Mouse (Mus musculus): Measurements from ENCODE around the gene Ulk4. TPM values are rescaled to one million over a fixed set of nuclear protein-coding genes. Genes with fewer than 3 reads are reported as not detected.
A peak's percentile ranks its signal among the peaks of the same experiment; 100 is the strongest.

Ulk4 gene
- polyA plus RNA-seq, 1 experiment from 2014 or later: 122 TPM

- ATAC-seq (no peak), DNase-seq (ENCODE audit: low spot score) (no peak)
- 39% methylated on average over 3 of the region's 3 CpGs for WGBS
- Histone ChIP-seq H3K27ac (ENCODE audit: low read length) (no peak overlapping the region), H3K9me3 (ENCODE audit: low read length) (no peaks in the 10 kb centered on the region), H3K4me2 (replicated peaks; ENCODE audit: low read depth, low read length) (no peak overlapping the region), H3K9ac (replicated peaks; ENCODE audit: low read depth) (no peak overlapping the region), H3K4me1 (ENCODE audit: insufficient read depth, low read depth, low read length) (no peaks in the 10 kb centered on the region), H3K27me3 (replicated peaks; ENCODE audit: insufficient read depth, low read length) (no peaks in the 10 kb centered on the region), H3K4me3 (ENCODE audit: low read depth, low read length) (no peak overlapping the region), H3K36me3 (ENCODE audit: insufficient read depth, low read length) (peaks cover 68% of the 10 kb centered on the region)
- TF ChIP-seq CTCF (IDR thresholded peaks at IDR 0.05) (no peak), EP300 (IDR thresholded peaks at IDR 0.05) (no peak)
Measured at GRCm38 (mm10) chr9:120961466-120961865, 315.5 kb downstream of the Ulk4 start.

GRCm38 (mm10) chr9:120960611-120961010, 316.4 kb downstream of the Ulk4 start:
- H3K27me3 ChIP-seq (replicated peaks; ENCODE audit: insufficient read depth, low read length): no peaks in the 10 kb centered on the region

GRCm38 (mm10) chr9:120959225-120959624, 317.8 kb downstream of the Ulk4 start:
- TF ChIP-seq CTCF (IDR thresholded peaks at IDR 0.05) (no peak), EP300 (IDR thresholded peaks at IDR 0.05) (no peak)
- H3K27ac ChIP-seq (ENCODE audit: low read length): no peak overlapping the region
- 82% methylated on average over 4 of the region's 4 CpGs for WGBS
- no peak overlapping the region for H3K4me2 ChIP-seq (replicated peaks; ENCODE audit: low read depth, low read length)
- no peaks in the 10 kb centered on the region for H3K4me1 ChIP-seq (ENCODE audit: insufficient read depth, low read depth, low read length)
- no peak overlapping the region for H3K9ac ChIP-seq (replicated peaks; ENCODE audit: low read depth)
- H3K9me3 ChIP-seq (ENCODE audit: low read length): no peaks in the 10 kb centered on the region
- no peak for DNase-seq (ENCODE audit: low spot score)
- H3K36me3 ChIP-seq (ENCODE audit: insufficient read depth, low read length): peaks cover 74% of the 10 kb centered on the region
- ATAC-seq: no peak
- H3K27me3 ChIP-seq (replicated peaks; ENCODE audit: insufficient read depth, low read length): no peaks in the 10 kb centered on the region
- H3K4me3 ChIP-seq (ENCODE audit: low read depth, low read length): no peak overlapping the region

More at GRCm38 (mm10) chr9:120960611-120961010, 316.4 kb downstream of the Ulk4 start:
- Histone ChIP-seq H3K4me3 (ENCODE audit: low read depth, low read length) (no peak overlapping the region), H3K4me2 (replicated peaks; ENCODE audit: low read depth, low read length) (no peak overlapping the region), H3K9ac (replicated peaks; ENCODE audit: low read depth) (no peak overlapping the region), H3K4me1 (ENCODE audit: insufficient read depth, low read depth, low read length) (no peaks in the 10 kb centered on the region), H3K9me3 (ENCODE audit: low read length) (no peaks in the 10 kb centered on the region), H3K27ac (ENCODE audit: low read length) (no peak overlapping the region), H3K36me3 (ENCODE audit: insufficient read depth, low read length) (peaks cover 73% of the 10 kb centered on the region)
- ATAC-seq: no peak
- TF ChIP-seq CTCF (IDR thresholded peaks at IDR 0.05) (no peak), EP300 (IDR thresholded peaks at IDR 0.05) (no peak)
- no peak for DNase-seq (ENCODE audit: low spot score)
- WGBS: 65% methylated on average over 4 of the region's 4 CpGs

- ATAC-seq (0 out of 2 replicates have a peak, but pooled peaks have one; percentile 25), DNase-seq (ENCODE audit: low spot score) (no peak)
- H3K4me3 ChIP-seq (ENCODE audit: low read depth, low read length): no peak overlapping the region
Measured at GRCm38 (mm10) chr9:120958560-120958959, 318.4 kb downstream of the Ulk4 start.

GRCm38 (mm10) chr9:120958051-120958450, 318.9 kb downstream of the Ulk4 start:
- H3K27ac ChIP-seq (ENCODE audit: low read length): no peak overlapping the region
- H3K27me3 ChIP-seq (replicated peaks; ENCODE audit: insufficient read depth, low read length): no peaks in the 10 kb centered on the region
- DNase-seq (ENCODE audit: low spot score) (no peak), ATAC-seq (no peak)
- H3K4me3 ChIP-seq (ENCODE audit: low read depth, low read length): no peak overlapping the region
- H3K4me1 ChIP-seq (ENCODE audit: insufficient read depth, low read depth, low read length): no peaks in the 10 kb centered on the region
- no peak overlapping the region for H3K9ac ChIP-seq (replicated peaks; ENCODE audit: low read depth)
- WGBS: 87% methylated on average over 5 of the region's 5 CpGs
- H3K4me2 ChIP-seq (replicated peaks; ENCODE audit: low read depth, low read length): no peak overlapping the region
- TF ChIP-seq CTCF (IDR thresholded peaks at IDR 0.05) (no peak), EP300 (IDR thresholded peaks at IDR 0.05) (no peak)
- peaks cover 85% of the 10 kb centered on the region for H3K36me3 ChIP-seq (ENCODE audit: insufficient read depth, low read length)
- H3K9me3 ChIP-seq (ENCODE audit: low read length): no peaks in the 10 kb centered on the region

More at GRCm38 (mm10) chr9:120958560-120958959, 318.4 kb downstream of the Ulk4 start:
- H3K36me3 ChIP-seq (ENCODE audit: insufficient read depth, low read length): peaks cover 80% of the 10 kb centered on the region
- TF ChIP-seq CTCF (IDR thresholded peaks at IDR 0.05): no peak
- no peak for TF ChIP-seq EP300 (IDR thresholded peaks at IDR 0.05)
- H3K27ac ChIP-seq (ENCODE audit: low read length): no peak overlapping the region
- H3K9ac ChIP-seq (replicated peaks; ENCODE audit: low read depth): no peak overlapping the region
- WGBS: 60% methylated on average over 6 of the region's 6 CpGs
- H3K4me2 ChIP-seq (replicated peaks; ENCODE audit: low read depth, low read length): no peak overlapping the region
- H3K9me3 ChIP-seq (ENCODE audit: low read length): no peaks in the 10 kb centered on the region
- no peaks in the 10 kb centered on the region for H3K27me3 ChIP-seq (replicated peaks; ENCODE audit: insufficient read depth, low read length)
- H3K4me1 ChIP-seq (ENCODE audit: insufficient read depth, low read depth, low read length): no peaks in the 10 kb centered on the region

GRCm38 (mm10) chr9:120951947-120952346, 325.1 kb downstream of the Ulk4 start:
- 75% methylated on average over 3 of the region's 3 CpGs for WGBS
- no peak for TF ChIP-seq CTCF (IDR thresholded peaks at IDR 0.05)
- Histone ChIP-seq H3K9ac (replicated peaks; ENCODE audit: low read depth) (no peak overlapping the region), H3K4me1 (ENCODE audit: insufficient read depth, low read depth, low read length) (peaks cover 3% of the 10 kb centered on the region; the same call in 1 of the 2 replicates), H3K4me3 (ENCODE audit: low read depth, low read length) (no peak overlapping the region), H3K4me2 (replicated peaks; ENCODE audit: low read depth, low read length) (no peak overlapping the region), H3K27ac (ENCODE audit: low read length) (no peak overlapping the region), H3K36me3 (ENCODE audit: insufficient read depth, low read length) (peaks cover 68% of the 10 kb centered on the region), H3K27me3 (replicated peaks; ENCODE audit: insufficient read depth, low read length) (no peaks in the 10 kb centered on the region), H3K9me3 (ENCODE audit: low read length) (no peaks in the 10 kb centered on the region)
- no peak for ATAC-seq
- no peak for DNase-seq (ENCODE audit: low spot score)

- no peak for DNase-seq (ENCODE audit: low spot score)
- no peaks in the 10 kb centered on the region for H3K9me3 ChIP-seq (ENCODE audit: low read length)
- H3K4me1 ChIP-seq (ENCODE audit: insufficient read depth, low read depth, low read length): peaks cover 7% of the 10 kb centered on the region; the same call in 1 of the 2 replicates
- H3K4me2 ChIP-seq (replicated peaks; ENCODE audit: low read depth, low read length): no peak overlapping the region
- H3K4me3 ChIP-seq (ENCODE audit: low read depth, low read length): no peak overlapping the region
- H3K36me3 ChIP-seq (ENCODE audit: insufficient read depth, low read length): peaks cover 56% of the 10 kb centered on the region
- no peaks in the 10 kb centered on the region for H3K27me3 ChIP-seq (replicated peaks; ENCODE audit: insufficient read depth, low read length)
- H3K27ac ChIP-seq (ENCODE audit: low read length): no peak overlapping the region
- WGBS: 84% methylated on average over 12 of the region's 12 CpGs
- H3K9ac ChIP-seq (replicated peaks; ENCODE audit: low read depth): no peak overlapping the region
- no peak for TF ChIP-seq EP300 (IDR thresholded peaks at IDR 0.05)
- no peak for TF ChIP-seq CTCF (IDR thresholded peaks at IDR 0.05)
- ATAC-seq: no peak
Measured at GRCm38 (mm10) chr9:120950761-120951160, 326.2 kb downstream of the Ulk4 start.

Measured in lung, postnatal 0 days (tissue).